Mouse (Mus musculus) gastrocnemius, postnatal 36 days (tissue): Measurements from ENCODE around the gene Gns. TPM values are rescaled to one million over a fixed set of nuclear protein-coding genes. Genes with fewer than 3 reads are reported as not detected.

Experiments used
- DNase-seq, 2 experiments: peaks; one replicate each; pipeline ENCODE4 v3.0.0; 2022
- intact Hi-C: fragments of 180-260 bp; cut with DNase I; formaldehyde crosslinking; loops from one replicate; pipeline ENCODE4 v1.15.1; 2025
- total RNA-seq, 2 experiments: library from RNA; stranded (reverse); gene quantifications; 2 replicates each; pipeline ENCODE4 v1.2.3; 2021

The Gns gene
- total RNA-seq, 2 experiments from 2014 or later, result 24.6 to 27.9 TPM

DNA sequence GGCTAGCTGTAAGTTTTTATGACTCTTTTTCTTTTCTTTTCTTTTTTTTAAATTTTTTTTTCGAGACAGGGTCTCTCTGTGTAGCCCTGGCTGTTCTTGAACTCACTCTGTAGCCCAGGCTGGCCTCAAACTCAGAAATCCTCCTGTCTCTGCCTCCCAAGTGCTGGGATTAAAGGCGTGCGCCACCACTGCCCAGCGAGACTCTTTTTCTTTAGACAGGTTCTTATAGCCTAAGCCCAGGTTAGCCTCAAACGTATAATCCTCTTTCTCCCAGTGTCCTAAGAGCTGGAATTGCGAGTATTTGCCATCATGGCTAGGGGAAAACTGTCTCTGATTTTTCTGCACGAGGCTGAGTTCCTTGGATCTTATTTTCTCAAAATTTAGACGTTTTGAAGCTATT, 1.7 kb upstream of the Gns start:
- DNase-seq, result no peak
- intact Hi-C loops, result no loop called here

DNA sequence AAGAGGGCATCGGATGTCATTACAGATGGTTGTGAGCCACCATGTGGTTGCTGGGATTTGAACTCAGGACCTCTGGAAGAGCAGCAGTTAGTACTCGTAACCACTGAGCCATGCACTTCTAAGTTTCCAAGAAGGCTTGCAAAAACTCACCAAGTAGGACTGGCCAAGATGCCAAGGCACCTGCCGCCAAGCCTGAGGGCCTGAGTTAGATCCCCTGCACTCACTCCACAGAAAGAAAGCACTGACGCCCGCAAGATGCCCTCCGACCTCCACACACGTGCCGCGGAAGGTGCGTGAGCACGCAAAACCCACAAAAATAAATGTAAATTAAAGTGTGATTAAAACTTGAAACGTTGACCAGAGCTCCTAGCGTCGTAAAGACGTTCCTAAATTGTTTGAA, 584 bp upstream of the Gns start:
- no peak for DNase-seq

DNA sequence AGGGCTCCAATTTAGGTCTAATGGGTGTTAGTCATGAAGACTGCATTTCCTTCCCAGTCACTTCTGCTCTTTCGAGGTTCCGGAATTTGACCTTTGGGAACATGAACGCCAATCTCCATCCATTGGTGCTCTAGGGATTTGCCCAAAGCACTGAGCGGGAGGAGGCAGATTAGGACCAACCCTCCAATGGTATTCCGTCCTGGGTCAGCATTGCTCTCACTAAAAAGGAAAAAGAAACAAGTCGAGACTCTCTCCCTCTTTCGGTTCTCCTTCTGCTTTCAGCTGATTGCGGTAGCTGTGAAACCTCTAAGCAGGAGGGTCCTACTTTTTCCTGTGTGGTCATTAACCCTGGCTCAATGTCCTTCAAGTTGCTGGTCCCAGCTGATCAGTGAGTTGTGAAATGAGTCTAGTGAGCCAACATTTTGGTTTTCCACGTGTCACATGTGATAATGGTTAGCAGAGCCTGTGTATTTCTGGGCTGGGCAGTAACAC, 937 bp downstream of the Gns start:
- intact Hi-C loops, result no loop called here
- DNase-seq, result no peak

More for the DNA sequence above, 584 bp upstream of the Gns start:
- intact Hi-C loops, result no loop called here

DNA sequence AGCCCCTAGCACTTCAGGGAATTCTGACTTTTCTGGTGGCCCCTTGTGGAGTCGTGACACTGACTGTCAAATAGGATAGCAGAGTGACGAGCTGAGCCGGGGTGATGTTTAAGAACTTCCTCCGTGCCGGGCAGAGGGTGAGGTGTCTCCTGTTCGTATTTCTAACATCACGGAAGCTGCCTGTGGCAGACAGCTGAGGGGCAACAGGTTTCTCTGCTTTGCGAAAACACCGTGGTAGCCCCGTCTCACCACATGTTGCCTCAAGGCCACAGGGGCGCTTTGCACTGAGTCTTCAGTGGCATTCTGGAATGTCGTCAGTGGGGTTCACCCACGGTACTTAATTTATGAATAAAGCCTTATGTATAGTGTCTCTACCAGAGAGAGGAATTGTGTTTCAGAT, 2.4 kb downstream of the Gns start:
- intact Hi-C loops, result no loop called here
- DNase-seq, result no peak

GRCm38 (mm10) chr10:121367780-121368179, 2.9 kb downstream of the Gns start:
- DNase-seq, result no peak
- intact Hi-C loops, result no loop called here

- intact Hi-C loops, result no loop called here
- DNase-seq, result no peak
Measured at GRCm38 (mm10) chr10:121368783-121369465, 4.0 kb downstream of the Gns start.

GRCm38 (mm10) chr10:121370777-121371176, 5.9 kb downstream of the Gns start:
- intact Hi-C loops, result no loop called here

GRCm38 (mm10) chr10:121374013-121374412, 9.1 kb downstream of the Gns start:
- intact Hi-C loops, result no loop called here
- DNase-seq, result no peak

More at GRCm38 (mm10) chr10:121370777-121371176, 5.9 kb downstream of the Gns start:
- no peak for DNase-seq

DNA sequence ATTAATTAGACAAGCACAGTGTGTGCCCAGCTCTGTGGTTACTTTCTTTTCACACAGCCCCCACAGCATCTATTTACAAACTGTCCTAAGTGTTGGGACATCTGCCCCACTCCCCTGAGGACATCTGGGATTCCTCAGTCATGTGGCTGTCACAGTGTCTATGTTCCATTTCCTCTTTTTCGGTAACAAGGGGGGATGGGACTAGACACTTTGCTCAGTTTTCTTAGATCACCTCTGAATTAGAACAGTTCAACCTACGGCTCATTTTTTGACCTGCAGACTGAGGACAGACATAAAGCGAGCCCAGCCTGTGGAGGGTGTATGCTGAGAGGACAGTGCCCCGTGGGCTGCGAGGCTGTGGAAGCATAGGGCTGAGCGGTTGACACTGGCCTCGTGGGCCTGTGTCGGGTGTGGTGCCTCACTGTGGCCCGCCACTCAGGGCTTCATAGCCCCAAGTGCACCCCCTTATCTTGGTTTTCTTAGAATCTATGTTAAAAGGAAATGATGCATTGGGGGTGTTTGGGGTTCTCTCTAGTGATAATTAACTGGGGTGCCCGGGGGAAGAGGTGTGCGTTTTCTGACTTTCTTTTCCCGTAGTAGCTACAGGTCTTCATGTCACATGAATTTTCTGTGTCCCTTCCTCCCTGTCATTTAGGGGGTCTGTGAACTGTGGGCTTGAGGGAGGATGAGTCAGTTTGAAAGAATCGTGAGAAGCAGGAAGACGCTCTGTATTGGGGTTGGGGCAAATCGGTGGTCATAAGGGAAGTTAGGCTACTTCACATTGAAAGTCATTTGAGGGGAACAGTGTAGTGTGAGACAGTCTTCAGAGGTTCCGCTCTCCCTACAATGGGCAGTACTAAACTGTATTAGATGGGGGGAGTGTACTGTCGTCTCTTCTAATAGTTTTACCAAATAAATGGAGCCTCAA, 10.1 kb downstream of the Gns start:
- intact Hi-C loops, result no loop called here
- DNase-seq, result no peak

DNA sequence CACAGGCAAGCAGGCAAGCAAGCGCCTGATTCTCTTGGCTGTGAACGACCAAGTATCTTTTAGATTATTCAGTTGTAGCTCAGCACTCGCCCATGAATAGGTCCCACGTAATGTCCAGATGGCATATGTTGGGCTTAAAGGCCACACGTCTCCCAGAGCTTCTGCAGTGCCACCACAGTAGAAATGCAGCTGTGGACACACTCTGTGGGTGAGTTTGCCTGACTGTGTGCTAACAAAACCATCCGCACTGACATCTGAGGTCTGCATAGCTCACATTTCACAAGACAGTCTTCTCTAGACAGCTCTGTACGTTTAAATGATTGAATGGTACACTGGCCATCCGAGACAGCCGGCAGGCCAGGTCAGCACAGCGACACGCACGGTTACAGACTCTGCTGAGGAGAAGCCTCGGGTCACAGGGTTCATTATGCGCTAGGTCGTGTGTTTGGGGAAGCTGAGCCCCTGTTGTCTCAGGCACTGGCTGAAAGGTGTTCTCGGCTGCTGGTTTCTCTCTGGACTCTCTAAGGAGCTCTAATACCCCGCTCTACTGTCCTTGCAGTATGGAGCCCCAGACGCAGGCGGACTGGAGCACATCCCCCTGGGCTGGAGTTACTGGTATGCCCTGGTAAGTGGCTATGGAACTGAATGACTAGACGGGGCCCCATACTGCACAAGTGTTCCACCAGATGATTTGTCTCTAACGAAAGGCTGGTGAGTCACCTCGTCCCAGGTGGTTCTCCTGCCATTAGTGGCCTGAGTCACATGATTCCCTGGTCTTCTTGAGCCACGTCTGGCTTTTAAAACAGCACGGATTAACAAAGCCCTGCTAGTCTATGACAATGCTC, 11.0 kb downstream of the Gns start:
- DNase-seq, result no peak
- intact Hi-C loops, result no loop called here

- DNase-seq, result no peak
- intact Hi-C loops, result no loop called here
Measured at GRCm38 (mm10) chr10:121376530-121377271, 11.8 kb downstream of the Gns start.

GRCm38 (mm10) chr10:121379387-121379786, 14.5 kb downstream of the Gns start:
- intact Hi-C loops, result no loop called here
- DNase-seq, result no peak

GRCm38 (mm10) chr10:121381280-121381679, 16.4 kb downstream of the Gns start:
- intact Hi-C loops, result no loop called here
- DNase-seq, result no peak

GRCm38 (mm10) chr10:121384710-121385109, 19.8 kb downstream of the Gns start:
- DNase-seq, result no peak
- intact Hi-C loops, result loop anchor here (5.0 kb wide), 1 partner anchor 613 kb away; no protein-coding TSS in a partner anchor

- DNase-seq, result no peak
- intact Hi-C loops, result loop anchor here (5.0 kb wide), 1 partner anchor 612 kb away; no protein-coding TSS in a partner anchor
Measured at GRCm38 (mm10) chr10:121385695-121386094, 20.8 kb downstream of the Gns start.

DNA sequence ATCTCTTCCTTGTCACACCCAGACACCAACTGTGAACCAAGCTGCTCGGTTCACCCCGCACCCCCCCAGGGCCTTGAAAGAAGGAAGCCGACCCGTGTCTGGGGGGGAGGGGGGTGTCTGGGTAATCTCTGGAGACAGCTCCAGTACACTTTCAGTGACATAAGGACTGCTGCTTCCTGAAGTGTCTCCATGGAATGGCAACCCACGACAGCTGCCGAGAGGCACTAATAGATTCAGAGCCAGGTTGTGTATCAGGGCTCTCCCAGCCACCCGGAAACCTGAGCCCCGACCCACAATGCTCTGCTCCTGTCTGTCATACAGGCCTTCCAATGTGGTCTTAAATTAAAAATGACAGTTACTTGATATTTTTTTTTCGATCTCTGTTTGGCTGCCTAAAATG, 21.5 kb downstream of the Gns start:
- intact Hi-C loops, result loop anchor here (5.0 kb wide), 1 partner anchor 611 kb away; no protein-coding TSS in a partner anchor
- DNase-seq, result no peak

GRCm38 (mm10) chr10:121390602-121391001, 25.7 kb downstream of the Gns start:
- intact Hi-C loops, result no loop called here
- DNase-seq, result no peak

GRCm38 (mm10) chr10:121391901-121392300, 27.0 kb downstream of the Gns start:
- no peak for DNase-seq
- intact Hi-C loops, result no loop called here

DNA sequence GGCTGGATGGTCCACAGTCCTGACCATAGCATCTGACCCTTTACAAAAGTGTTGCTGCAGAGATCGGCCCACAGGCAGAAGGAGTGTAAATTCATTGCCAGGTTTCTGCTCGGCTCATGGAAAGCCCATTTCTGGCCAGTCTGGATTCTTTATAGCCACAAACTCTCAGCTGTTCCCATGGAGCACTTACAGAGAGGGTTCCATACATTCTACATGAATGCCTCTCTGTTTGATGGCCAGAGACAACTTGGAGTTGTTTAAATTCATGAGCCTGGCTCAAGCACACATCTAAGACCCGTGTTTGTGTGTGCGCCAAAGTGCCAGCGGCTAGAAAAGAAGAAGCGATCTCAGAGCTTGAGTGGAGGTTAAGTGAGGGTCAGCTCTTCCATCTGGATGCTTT, 29.4 kb downstream of the Gns start:
- intact Hi-C loops, result no loop called here
- no peak for DNase-seq
